Mouse (Mus musculus) activated CD4-positive, CD25-positive, alpha-beta regulatory T cell, adult 4 months (primary cell): Measurements from ENCODE around the gene Dnah2. TPM values are rescaled to one million over a fixed set of nuclear protein-coding genes. Genes with fewer than 3 reads are reported as not detected.
A peak's percentile ranks its signal among the peaks of the same experiment; 100 is the strongest.

Experiments used
- ATAC-seq: one replicate; pipeline ENCODE4 v1.8.0; 2017
- polyA plus RNA-seq, 2 experiments: library from polyadenylated mRNA; unstranded; fragments of 100-300 nt; shearing (Covaris generic); gene quantifications; one replicate each; pipeline ENCODE4 v1.2.1; 2017

The Dnah2 gene
- polyA plus RNA-seq, 2 experiments from 2014 or later: 0.19 TPM; not detected in 1

- no peak for ATAC-seq
Observed at GRCm38 (mm10) chr11:69459883-69460282, 89.0 kb downstream of the Dnah2 start.

- no peak for ATAC-seq
Observed at GRCm38 (mm10) chr11:69457006-69457579, 91.8 kb downstream of the Dnah2 start.

- ATAC-seq: no peak
Observed at GRCm38 (mm10) chr11:69452114-69452867, 96.6 kb downstream of the Dnah2 start.

GRCm38 (mm10) chr11:69447299-69447698 is 101.6 kb downstream of the Dnah2 start:
- ATAC-seq: no peak

- ATAC-seq: no peak
Observed at GRCm38 (mm10) chr11:69443328-69443727, 105.6 kb downstream of the Dnah2 start.

- ATAC-seq: no peak
Observed at GRCm38 (mm10) chr11:69437291-69437690, 111.6 kb downstream of the Dnah2 start.

GRCm38 (mm10) chr11:69433189-69433588 is 115.7 kb downstream of the Dnah2 start:
- ATAC-seq: no peak

- no peak for ATAC-seq
Observed at GRCm38 (mm10) chr11:69432640-69432982, 116.3 kb downstream of the Dnah2 start.

- peak; percentile 79 for ATAC-seq
Observed at GRCm38 (mm10) chr11:69431829-69432639, 116.9 kb downstream of the Dnah2 start.

GRCm38 (mm10) chr11:69430631-69431030 is 118.3 kb downstream of the Dnah2 start:
- no peak for ATAC-seq

- no peak for ATAC-seq
Observed at GRCm38 (mm10) chr11:69429313-69429712, 119.6 kb downstream of the Dnah2 start.

- ATAC-seq: no peak
Observed at GRCm38 (mm10) chr11:69428751-69429150, 120.2 kb downstream of the Dnah2 start.

- no peak for ATAC-seq
Observed at GRCm38 (mm10) chr11:69426246-69426645, 122.7 kb downstream of the Dnah2 start.

GRCm38 (mm10) chr11:69423885-69424284 is 125.0 kb downstream of the Dnah2 start:
- ATAC-seq: no peak

- ATAC-seq: no peak
Observed at GRCm38 (mm10) chr11:69422842-69423241, 126.1 kb downstream of the Dnah2 start.

GRCm38 (mm10) chr11:69421131-69421977 is 127.6 kb downstream of the Dnah2 start:
- no peak for ATAC-seq

- no peak for ATAC-seq
Observed at GRCm38 (mm10) chr11:69420554-69421000, 128.3 kb downstream of the Dnah2 start.

- ATAC-seq: peak; percentile 11
Observed at GRCm38 (mm10) chr11:69419813-69420553, 128.9 kb downstream of the Dnah2 start.

- ATAC-seq: peak; percentile 11
Observed at GRCm38 (mm10) chr11:69419443-69419812, 129.5 kb downstream of the Dnah2 start.

GRCm38 (mm10) chr11:69418481-69419442 is 130.1 kb downstream of the Dnah2 start:
- ATAC-seq: peak; percentile 48
